Mouse (Mus musculus): ENCODE results near the gene Herc2.

Gene Herc2

DNA sequence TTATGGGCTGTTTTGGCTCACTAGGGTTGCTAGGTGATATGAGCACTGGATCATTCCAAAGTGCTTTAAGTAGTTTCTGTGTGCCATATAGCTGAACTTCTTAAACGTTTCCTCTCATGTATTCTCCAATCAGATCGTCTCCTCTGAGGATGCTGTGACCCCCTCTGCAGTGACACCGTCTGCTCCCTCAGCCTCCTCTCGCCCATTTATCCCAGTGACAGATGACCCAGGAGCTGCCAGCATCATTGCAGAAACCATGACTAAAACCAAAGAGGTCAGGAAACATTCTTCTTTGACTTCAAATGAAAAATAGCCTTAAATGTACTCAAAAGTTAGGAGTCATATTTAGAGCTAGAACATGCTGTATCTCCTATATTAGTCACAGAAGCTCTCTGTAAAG lies 141.7 kb downstream of the Herc2 start:
- DNase-seq (ENCODE audit: low spot score in 2 of 2) = no peak

DNA sequence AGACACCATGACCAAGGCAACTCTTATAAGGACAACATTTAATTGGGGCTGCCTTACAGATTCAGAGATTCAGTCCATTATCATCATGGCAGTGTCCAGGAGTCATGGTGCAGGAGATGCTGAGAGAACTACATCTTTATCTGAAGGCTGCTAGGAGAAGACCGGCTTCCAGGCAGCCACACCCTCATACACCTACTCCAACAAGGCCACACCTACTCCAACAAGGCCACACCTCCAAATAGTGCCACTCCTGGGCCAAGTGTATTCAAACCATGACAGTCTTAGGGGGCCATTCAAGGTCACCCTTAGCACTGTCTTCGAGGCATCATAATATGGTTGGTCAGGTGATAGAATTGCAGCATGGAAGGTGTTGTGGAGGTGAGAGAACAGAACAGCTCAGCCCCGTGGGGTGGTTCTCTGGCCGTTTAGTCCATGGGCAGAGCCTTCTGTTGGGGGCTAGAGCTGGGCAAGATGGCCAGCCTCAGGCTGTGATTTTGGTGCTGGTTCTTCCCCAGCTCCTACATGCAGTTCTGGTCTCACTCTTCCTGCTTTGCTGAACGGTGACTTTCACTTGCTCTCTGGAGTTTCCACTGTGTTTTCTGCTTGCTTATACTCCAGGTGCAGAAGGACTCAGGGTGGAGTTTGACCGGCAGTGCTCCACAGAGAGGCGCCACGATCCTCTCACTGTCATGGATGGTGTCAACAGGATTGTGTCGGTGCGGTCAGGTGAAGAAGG lies 151.7 kb downstream of the Herc2 start:
- DNase-seq (ENCODE audit: low spot score in 2 of 2) = no peak

DNA sequence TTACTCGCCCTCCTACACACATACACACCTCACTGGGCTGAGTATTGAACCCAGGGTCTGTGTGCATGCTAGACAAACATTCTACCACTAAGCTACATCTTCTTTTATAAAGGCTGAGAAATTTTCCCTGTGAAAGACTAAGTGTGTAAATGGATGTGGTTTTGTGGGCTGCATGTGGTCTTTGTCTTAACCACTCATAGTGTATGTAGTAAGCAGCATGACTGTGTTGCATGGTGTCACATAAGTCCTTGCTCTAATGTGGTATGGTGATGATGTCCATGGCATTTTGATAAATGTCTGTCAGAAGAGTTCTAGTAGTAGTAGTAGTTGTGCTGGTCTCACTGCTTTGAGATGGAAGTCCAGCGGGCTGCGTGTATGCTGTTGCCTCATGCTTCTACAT lies 152.8 kb downstream of the Herc2 start:
- no peak for DNase-seq (ENCODE audit: low spot score in 2 of 2)

DNA sequence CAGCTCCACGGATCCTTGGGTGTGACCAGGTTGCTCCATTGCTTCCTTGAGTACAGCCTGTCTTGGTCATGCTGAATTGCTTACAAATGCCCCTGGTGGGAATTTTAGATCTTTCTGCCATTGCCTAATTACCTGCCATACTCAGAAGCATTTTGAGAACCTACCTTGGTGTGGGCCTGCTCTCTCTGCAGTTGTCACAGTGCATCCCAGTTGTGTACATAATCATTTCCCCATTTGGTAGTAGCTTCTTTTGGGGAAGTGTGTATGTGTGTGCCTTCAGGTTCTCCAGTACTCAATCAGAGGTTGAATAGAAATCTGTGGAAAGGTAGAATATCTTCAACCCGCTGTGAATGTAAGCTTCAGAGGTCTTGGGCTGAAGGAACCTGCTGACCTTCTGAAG lies 153.3 kb downstream of the Herc2 start:
- no peak for DNase-seq (ENCODE audit: low spot score in 2 of 2)

DNA sequence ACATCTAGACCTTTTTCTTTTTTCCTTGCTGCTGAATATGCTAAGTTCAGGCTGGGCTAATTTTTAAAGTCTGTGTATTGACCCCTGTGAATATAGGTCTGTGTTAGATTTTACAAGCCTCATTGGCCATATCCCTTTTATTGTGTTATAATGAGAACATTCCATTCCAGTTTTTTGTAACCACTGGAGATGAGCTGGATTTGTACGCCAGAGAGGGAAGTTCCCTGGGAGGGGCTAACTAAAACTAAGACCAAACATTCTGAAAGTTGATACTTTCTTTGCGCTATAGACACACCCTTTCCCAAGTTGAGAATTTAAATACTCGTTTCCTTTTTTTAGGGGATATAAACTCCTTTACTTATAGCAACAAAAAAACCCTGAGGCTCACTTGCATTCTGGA lies 154.9 kb downstream of the Herc2 start:
- no peak for DNase-seq (ENCODE audit: low spot score in 2 of 2)

DNA sequence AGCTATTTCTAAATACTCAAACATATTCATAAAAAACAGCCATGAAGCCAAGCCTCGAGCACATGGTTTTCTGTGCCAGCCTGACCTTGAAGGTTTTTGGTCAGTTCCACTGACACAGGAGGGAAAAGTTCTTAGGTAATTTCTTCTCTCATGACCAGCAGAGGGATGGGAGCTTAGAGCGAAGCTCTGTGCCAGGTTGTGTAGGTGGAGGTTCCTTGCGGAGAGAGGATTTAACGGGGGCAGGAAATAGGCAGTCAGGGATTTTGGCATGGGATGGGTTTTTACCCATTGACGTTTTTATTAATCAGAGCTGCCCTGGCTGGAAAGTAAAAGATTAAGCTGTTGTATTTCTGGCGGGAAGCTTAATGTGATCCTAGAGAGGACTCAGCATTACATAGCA lies 170.8 kb downstream of the Herc2 start:
- DNase-seq (ENCODE audit: low spot score in 2 of 2) = no peak

DNA sequence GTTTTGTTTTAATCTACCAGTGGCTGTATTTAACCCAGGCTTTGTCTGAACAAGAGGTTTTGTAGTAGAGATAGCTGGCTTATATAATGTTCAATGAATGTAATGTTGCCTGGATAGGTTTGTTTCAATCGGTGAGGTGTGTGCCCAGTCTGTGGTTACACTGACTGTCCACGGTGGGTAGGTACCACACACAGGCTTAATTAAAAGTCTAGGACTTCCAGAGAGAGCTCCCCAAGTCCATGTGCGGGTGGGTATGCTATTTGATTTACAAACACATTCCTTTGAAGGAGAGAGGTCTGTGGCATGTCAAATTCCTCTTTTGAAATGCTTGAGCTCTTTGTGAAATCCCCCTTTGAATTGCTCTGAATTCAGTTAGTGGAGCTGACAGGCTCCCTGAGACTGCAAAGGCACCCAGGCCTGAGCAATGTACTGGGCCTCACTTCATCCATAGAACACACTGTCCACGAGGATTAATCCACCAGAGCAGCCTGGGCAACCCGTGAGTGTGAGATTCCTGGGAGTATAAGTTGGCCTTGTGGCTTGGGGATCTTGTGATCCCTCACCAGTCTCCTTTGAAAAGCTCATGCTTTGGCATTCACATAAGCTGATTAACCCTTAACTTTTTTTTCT lies 185.9 kb downstream of the Herc2 start:
- DNase-seq (ENCODE audit: low spot score in 2 of 2) = no peak

DNA sequence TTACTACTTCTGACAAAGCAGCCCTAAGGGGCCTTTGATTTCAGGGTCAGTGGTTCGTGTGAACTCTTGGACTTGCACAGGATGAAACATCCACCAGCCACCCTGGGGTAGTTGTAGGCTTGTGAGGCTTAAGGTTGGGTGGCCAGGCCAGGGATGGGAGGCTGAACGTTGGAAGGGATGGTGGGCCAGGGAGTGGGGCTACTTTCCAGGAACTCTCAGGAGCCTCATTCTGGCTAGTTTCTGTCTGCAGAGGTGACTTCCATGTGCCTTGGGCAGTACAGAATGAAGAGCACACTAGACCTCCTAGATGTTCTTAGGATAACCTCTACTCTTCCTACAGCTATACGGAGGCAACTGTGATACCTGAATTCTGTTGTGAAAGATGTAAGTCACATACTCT lies 186.6 kb downstream of the Herc2 start:
- no peak for DNase-seq (ENCODE audit: low spot score in 2 of 2)

DNA sequence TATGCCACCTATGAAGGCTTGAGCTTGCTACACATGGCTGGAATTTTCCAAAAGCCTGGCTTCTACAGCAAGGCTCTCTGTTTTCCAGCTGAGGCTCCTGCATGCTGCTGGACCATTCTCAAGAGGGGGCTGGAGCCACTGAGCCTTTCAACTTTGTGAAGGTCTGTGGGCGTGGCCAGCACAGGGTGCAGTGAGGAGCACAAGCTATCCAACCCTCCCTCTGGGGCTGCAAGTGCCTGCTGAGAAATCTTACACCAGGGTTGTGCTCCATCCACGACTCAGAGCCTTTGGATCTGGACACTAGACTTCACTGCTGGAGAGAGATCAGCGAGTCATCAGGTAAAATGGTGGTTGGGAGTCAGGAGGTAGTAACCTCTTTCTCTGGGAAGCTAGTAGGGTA lies 189.5 kb downstream of the Herc2 start, which contains the start of gene Oca2:
TSS of gene Oca2 (plus strand) at position 218 of the 400 bp plus-strand sequence.
- no peak for DNase-seq (ENCODE audit: low spot score in 2 of 2)

DNA sequence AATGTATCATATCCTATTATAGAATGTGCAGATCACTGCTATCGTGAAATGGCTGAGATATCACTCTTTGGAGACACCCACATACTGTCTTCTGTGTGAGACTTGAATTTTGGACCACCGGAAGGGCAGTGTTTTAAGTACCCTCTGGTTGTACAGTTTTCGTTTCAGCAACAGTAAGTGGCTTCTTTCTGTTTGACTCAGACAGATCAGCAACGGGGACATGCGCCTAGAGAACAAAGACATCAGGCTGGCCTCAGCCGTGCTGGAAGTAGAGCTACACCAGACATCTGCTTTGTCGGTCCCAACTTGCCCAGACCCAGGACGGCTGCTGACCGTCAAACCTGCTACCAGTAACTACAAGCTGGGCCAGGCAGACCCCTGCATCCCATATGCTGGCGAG lies 204.6 kb downstream of the Herc2 start:
- DNase-seq (ENCODE audit: low spot score in 2 of 2) = no peak

DNA sequence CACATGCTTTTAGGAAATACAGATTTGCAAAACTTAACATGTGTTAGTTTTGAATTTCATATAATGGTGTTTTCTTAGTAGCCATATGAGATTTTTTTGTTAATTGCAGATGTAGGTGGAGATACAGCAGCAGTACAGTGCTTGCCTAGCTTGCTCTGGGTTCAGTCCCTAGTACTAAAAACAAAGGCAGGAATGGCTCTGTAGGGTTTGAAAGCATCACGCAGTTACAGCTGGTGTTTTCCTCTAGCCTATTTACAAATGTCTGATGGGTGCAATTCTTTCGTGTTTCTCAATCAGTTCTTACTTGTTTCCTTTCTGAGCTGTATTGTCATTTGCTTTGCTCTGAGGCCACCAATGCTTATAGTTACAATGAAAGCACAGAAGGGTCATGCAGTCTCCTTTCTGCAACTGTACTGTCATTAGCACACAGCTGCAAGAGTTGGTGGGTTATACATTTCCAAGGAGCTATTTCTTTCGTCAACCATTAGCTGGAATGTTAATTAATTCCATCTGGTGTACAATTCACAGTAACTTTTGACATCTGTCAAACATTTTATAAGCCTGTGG lies 208.0 kb downstream of the Herc2 start:
- DNase-seq (ENCODE audit: low spot score in 2 of 2) = no peak

DNA sequence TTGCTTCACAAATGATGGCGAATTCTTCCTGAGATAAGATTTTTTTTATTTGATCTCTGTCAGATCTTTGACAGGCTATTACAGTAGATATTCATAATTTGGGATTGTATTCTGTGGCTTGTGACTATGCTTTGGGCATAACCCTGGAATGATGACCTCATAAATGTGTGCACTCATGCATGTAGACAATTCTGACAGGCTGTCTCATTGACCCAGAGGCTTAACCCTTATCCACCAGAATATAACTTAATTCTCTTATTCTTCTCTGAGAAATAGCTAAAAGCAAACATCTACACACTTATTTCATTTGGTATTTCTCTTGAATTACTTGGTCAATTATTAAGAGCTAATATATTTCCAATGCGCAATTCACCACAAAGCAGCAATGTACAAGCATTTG lies 227.5 kb downstream of the Herc2 start:
- no peak for DNase-seq (ENCODE audit: low spot score in 2 of 2)

All from frontal cortex, postnatal 10 days (tissue).